Mouse (Mus musculus) T-cell, adult 2 months (primary cell): ENCODE data around the gene Lhfp.

Experiments used
- DNase-seq: peaks from one replicate; pipeline ENCODE4 v3.0.0; 2022; ENCODE audit warnings: low spot score

Lhfp gene

DNA sequence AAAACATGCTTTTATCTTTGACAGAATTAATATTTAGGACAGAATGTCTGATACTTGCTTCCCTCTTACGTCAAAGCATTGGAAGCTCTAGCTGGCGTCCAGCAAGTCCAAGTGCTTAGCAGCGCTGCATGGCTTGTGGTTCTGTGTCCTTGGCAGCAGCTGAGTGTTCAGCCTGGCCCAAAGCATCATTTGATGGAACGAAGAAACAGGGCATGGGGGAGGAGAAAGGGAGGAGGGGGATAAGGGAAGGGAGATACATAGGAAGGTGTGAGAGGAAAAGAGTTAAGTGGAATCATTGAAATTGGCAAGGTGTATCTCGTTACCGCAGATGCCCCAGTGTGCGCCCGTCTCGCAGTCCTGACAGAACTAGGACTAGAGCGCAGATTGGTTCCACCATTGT, 124.0 kb downstream of the Lhfp start:
- no peak for DNase-seq

DNA sequence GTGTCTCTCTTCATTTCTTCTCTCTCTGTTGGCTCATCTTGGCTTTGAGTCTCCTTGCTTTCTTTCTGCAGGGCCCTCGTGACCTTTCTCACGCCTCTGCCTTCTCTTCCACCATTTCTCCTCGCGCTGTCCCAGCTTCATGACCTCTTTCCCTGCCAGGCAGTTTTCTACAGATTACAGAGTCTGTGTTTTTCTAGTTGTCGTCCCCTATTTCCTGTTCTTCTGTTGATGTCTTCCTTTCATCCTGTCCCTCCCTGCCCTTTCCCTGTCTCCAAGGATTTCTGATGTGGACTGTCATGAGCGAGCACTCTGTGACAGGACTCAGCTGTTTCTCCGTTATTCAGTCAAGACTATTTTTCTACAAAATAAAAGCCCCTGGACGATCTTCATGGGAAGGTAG, 124.7 kb downstream of the Lhfp start:
- no peak for DNase-seq

DNA sequence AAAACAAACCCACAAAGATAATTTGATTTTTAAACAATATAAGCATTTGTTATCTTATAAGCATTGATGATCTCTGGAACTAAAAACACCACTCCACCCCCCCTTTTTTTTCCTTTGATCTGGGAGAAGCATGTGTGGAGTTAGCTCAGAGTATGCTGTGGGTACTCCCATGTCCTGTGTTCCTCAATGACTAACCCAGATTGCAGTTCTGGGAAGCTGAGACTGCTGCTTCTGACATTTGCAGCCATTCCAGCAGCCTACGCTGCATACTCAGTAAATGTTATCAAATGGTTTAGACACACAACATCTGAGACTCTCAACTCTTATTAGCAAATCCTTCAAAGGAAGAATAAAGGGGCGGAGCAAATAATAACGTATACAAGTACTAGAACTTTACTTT, 128.2 kb downstream of the Lhfp start:
- no peak for DNase-seq

GRCm38 (mm10) chr3:53173310-53174063, 132.2 kb downstream of the Lhfp start:
- DNase-seq = no peak

GRCm38 (mm10) chr3:53179936-53180335, 138.6 kb downstream of the Lhfp start:
- no peak for DNase-seq

- no peak for DNase-seq
Measured at GRCm38 (mm10) chr3:53185439-53185838, 144.1 kb downstream of the Lhfp start.

DNA sequence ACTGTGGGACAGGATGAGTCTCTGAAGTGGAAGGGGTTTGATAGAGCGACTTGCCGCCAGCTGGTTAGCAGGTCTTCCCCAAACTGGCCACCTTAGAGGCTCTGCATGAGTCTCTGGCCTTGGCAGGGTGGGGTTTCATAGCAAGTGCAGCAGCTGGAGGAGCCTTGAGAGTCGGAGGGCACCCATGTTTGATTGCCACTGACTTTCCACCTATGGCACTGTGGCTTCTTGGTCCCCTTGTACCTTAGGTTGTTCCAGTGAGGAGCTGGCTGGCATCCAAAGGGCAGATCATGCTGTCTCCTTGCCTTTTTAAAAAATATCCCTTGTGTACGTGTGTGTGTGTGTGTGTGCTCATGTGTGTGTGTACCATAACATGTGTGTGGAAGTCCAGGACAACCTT, 152.1 kb downstream of the Lhfp start:
- DNase-seq = no peak

GRCm38 (mm10) chr3:53195666-53196107, 154.4 kb downstream of the Lhfp start:
- no peak for DNase-seq

DNA sequence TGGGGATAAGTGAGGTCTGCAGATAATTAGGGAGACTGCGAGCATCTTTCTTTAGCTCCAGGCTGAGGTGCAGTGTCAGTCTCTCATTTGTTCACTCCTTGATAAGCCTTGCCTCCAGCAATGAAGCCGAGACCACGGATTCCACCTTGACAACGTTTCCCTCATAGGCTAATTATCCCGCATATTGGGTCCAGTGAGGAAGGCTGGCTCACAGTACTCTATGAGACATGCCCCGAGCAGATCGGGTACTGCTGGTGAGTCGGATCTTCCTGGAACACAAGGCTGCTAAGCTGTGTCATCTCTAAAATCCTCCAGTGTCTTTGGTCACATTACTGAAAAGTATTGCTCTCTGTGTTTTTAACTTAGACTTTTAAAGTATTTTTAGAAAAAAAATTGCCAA, 158.8 kb downstream of the Lhfp start:
- DNase-seq = no peak

- no peak for DNase-seq
Measured at GRCm38 (mm10) chr3:53200853-53201252, 159.5 kb downstream of the Lhfp start.

- DNase-seq = no peak
Measured at GRCm38 (mm10) chr3:53201670-53202069, 160.3 kb downstream of the Lhfp start.

DNA sequence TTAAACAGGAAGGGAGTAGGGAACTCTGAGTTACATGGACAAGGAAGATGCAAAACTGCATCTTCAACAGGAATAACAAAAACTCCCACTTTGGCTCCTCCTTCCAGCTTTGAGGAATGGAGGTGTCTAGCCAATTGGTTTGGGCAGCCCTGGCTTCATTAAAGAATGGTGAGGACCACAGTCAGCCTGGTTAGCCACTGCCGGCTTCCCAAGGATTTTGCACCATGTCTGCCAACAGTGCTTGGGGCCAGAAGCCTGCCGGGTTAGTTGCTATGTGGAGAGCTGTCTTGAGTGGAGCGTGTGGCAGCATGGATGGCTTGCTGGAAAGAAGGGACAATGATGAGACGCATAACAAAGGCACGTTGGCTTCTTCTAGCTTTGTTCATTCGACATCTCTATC, 160.9 kb downstream of the Lhfp start:
- no peak for DNase-seq

GRCm38 (mm10) chr3:53202698-53203097, 161.4 kb downstream of the Lhfp start:
- DNase-seq = no peak

DNA sequence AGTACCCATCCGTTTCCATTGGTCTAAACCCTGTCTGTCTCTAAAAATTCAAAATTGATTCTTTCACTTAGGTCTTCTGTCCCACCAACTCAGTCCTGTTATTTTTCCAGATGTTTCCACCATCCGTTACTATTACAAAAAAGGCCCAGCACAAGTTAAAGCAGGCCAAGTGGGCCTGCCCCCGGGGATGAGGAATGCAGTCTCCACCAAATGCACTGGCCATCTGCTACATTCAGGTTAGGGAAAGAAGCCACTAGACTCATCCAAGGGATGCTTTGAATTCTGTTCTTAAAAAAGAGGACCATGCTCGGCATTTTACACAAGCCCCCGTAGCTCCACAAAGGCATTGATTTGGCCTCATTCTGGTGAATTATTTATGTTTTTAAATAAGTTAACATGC, 162.3 kb downstream of the Lhfp start:
- DNase-seq = no peak

DNA sequence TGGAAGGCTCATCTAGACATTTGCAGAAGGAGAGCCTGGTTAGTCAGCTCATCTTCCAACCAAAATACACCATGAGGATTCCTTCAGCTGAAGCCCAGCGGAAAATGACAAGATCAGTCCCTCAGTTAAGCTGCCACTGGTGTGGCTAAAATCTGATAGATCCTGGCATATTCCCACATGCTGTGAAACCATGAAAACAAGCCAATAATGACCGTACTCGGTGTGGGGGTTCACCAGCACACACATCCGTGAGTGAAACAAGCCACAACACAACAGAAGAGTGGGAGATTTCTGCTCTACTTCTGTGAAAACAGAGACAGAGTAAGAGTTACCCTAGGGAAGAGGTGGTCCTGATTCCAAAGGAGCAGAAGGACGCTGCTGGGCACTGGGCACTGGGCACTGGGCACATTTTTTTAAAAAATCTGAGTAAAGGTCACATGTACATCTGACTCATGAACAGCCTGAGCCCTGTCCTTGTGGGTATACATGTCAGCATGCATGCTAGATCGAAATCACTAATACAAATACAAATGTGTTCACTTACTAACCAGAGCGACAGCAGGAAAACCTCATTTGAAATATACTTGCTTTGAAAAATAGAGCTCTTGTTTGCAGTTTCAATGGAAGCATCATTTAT, 163.1 kb downstream of the Lhfp start:
- DNase-seq = no peak

- DNase-seq = no peak
Measured at GRCm38 (mm10) chr3:53204985-53205365, 163.6 kb downstream of the Lhfp start.

DNA sequence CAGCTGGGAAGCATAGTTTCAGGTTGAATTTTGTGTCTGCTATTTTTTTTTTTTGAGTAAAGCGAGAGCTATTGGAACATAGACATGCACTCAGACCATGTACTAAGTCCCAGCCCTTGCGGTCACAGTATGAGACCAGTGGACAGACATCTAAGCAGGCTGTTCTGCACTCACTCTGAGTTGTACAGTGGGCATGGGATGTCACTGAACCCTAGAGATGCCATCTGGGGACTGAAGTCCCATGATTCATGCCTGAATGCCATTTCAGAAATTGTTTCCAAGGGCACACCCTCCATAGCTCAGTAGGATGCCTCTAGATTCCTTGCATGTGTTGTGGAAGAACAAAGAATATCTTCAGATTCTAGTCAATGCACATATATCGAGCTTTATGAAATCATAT, 164.4 kb downstream of the Lhfp start:
- no peak for DNase-seq

- no peak for DNase-seq
Measured at GRCm38 (mm10) chr3:53206509-53207224, 165.3 kb downstream of the Lhfp start.

GRCm38 (mm10) chr3:53207225-53207528, 165.8 kb downstream of the Lhfp start:
- DNase-seq = no peak

GRCm38 (mm10) chr3:53210691-53211526, 169.6 kb downstream of the Lhfp start:
- no peak for DNase-seq

DNA sequence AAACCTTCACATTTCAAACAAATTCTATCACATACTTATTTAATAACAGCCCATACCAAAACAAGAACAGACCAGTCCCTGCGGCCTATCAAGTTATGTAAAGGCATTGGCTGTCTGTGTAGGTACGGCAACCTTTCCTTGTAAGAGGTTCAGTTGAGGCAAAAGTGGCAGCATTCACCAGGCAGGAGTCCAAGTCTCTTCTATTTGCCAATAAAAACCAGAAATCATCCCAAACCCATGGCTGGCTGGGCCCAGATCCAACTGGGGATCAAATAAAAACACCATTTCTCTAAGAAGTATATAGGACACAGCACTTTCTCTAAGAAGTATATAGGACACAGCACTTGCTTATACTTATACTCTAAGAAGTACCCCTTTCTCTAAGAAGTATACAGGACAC, 171.3 kb downstream of the Lhfp start:
- DNase-seq = no peak

DNA sequence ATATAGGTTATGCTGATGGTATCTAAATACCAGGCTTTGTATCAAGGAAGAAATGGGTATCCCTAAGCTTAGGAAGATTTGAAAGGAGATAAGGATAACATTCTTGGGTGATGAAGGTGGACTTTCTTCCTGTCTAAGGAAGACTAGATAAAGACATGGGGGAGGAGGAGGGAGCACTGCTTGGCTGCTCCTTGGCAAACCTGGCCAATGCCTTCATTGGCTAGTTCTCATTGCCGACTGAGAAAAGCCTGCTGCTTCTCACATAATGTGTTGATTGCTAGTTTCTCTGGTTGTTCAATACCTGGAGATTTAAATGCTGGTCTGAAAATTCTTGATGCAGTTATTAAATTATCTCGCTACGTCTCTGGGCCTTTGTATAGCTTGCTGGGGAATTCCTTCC, 172.0 kb downstream of the Lhfp start:
- no peak for DNase-seq
